In the genomic region with DNA sequence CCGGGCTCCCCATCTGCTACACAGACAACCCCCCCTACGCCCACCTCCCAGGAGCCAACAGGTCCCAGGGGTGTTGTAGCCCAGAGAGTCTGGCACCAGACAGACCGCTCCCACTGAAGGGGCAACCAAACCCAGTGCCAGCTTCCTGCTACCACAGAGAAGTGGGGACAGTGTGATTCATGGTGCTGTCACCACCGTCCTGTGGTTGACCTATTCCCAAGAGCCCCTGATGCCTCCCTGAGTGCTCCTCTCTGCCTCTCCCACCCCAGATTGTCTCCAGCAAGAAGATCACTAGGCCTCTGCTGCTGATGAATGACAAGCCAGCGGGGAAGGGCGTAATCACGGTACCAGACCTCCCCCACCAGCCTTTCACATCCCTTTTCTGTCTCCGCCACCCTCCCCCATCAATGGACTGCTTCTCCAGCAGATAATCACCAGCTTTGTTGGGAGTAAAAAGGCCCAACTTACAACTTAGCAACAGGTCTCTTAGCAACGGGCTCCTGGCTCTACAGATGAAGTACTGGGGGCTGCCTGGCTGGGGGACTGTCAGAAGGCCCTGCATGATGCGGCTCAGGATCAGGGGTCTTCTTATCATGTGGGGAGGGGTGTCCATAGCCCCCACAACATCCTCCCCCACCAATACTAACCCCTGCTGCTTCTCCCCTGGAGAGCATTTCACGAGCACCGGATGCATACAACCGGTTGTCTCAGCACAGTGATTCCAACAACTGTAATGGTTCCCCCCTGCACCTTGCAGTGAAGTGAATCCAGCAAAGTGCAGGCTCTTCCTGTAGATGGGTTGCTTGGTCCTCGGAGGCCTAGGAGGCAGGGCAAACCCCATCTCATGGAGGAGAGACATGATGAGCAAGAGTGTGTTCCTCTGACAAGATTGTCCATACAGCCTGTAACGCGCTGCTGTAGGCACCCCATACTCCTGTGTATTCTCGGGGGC, we compare ENCODE assay signal across 7 mouse cellular contexts. TPM values are rescaled to one million over a fixed set of nuclear protein-coding genes. Genes with fewer than 3 reads are reported as not detected.
DNase-seq lines count a peak whose midpoint lies in the region; ATAC-seq and TF ChIP-seq lines count a peak whose summit lies in the region.

No protein-coding gene starts in this region.

- peaks cover 13% of the 10 kb centered on the region for H3K4me1 ChIP-seq in hindbrain, postnatal 0 days (ENCODE audit: insufficient read depth, low read length)
- peaks cover 30% of the 10 kb centered on the region for H3K4me1 ChIP-seq in midbrain, embryonic 11.5 days (ENCODE audit: control insufficient read depth, insufficient read depth, low read length)

- H3K4me2 ChIP-seq in hindbrain, postnatal 0 days (ENCODE audit: low read depth, low read length): no peak overlapping the region
- H3K4me2 ChIP-seq in midbrain, embryonic 11.5 days: peak overlapping the region; percentile 26; the same call in 1 of the 2 replicates

- ATAC-seq in hindbrain, postnatal 0 days: peak; percentile 91
- ATAC-seq in midbrain, embryonic 11.5 days (ENCODE audit: low FRiP score): peak; percentile 90

- H3K36me3 ChIP-seq in hindbrain, postnatal 0 days (ENCODE audit: insufficient read depth, low read length): no peaks in the 10 kb centered on the region
- no peaks in the 10 kb centered on the region for H3K36me3 ChIP-seq in midbrain, embryonic 11.5 days (ENCODE audit: control insufficient read depth, insufficient read depth, low read length)

- no peak overlapping the region for H3K4me3 ChIP-seq in hindbrain, postnatal 0 days (ENCODE audit: low read length)
- no peak overlapping the region for H3K4me3 ChIP-seq in midbrain, embryonic 11.5 days (ENCODE audit: low read depth, low read length)

- WGBS in hindbrain, postnatal 0 days: 25% methylated on average over 17 of the region's 17 CpGs
- WGBS in midbrain, embryonic 11.5 days: 28% methylated on average over 17 of the region's 17 CpGs

- no peaks in the 10 kb centered on the region for H3K27me3 ChIP-seq in hindbrain, postnatal 0 days (ENCODE audit: insufficient read depth, low read length)
- peaks cover 3% of the 10 kb centered on the region; the same call in 1 of the 2 replicates for H3K27me3 ChIP-seq in midbrain, embryonic 11.5 days (ENCODE audit: control insufficient read depth, insufficient read depth, low read length)

- no peak for TF ChIP-seq CTCF in hindbrain, postnatal 0 days (IDR thresholded peaks at IDR 0.05; ENCODE audit: low read depth)

- peak overlapping the region; percentile 85 for H3K27ac ChIP-seq in hindbrain, postnatal 0 days
- H3K27ac ChIP-seq in midbrain, embryonic 11.5 days (ENCODE audit: low read depth, low read length): peak overlapping the region; percentile 74

- H3K9me3 ChIP-seq in hindbrain, postnatal 0 days (ENCODE audit: low read length): no peaks in the 10 kb centered on the region
- no peaks in the 10 kb centered on the region for H3K9me3 ChIP-seq in midbrain, embryonic 11.5 days (ENCODE audit: control insufficient read depth, low read length)

- H3K9ac ChIP-seq in hindbrain, postnatal 0 days (replicated peaks; ENCODE audit: low read length): no peak overlapping the region; the same call in 1 of the 2 replicates
- H3K9ac ChIP-seq in midbrain, embryonic 11.5 days (ENCODE audit: low read length): peak overlapping the region; percentile 33; the same call in 1 of the 2 replicates

- DNase-seq in Muller cell, postnatal 12 days (ENCODE audit: inconsistent ontology term): peak; percentile 58
- DNase-seq in embryo, embryonic 9.5 days (ENCODE audit: extremely low spot score): peak; percentile 79
- DNase-seq in hindbrain, postnatal 0 days (ENCODE audit: low spot score): peak; percentile 91
- DNase-seq in midbrain, embryonic 11.5 days (ENCODE audit: low spot score, missing footprints): peak; percentile 94
- DNase-seq in right cerebral cortex, postnatal 4 days: peak; percentile 68
- no peak for DNase-seq in urinary bladder, postnatal 14 days (ENCODE audit: low spot score)
- no peak for DNase-seq in ovary, postnatal 14 days (ENCODE audit: low spot score)

RNA-seq across cellular contexts. Expression of a gene that starts 19.0 kb away (rescaled TPM):
- 45.5 and 57.8 TPM in 2 replicates for total RNA-seq in hindbrain, postnatal 0 days (2014; rRNA removed)
- 33.6 and 39.3 TPM in 2 replicates for polyA plus RNA-seq in hindbrain, postnatal 0 days (2015; fragmentation: Nextera tagmentation; extraction: Ambion mirVana)
- 11.1 and 12.4 TPM in 2 replicates for polyA plus RNA-seq in midbrain, embryonic 11.5 days (2014; fragmentation: Nextera tagmentation; extraction: Ambion mirVana)

RNA-seq across cellular contexts. Expression of a gene that starts 50.0 kb away (rescaled TPM):
- 29.6 and 36.1 TPM in 2 replicates for total RNA-seq in hindbrain, postnatal 0 days (2014; rRNA removed)
- 31.4 and 34.1 TPM in 2 replicates for polyA plus RNA-seq in hindbrain, postnatal 0 days (2015; fragmentation: Nextera tagmentation; extraction: Ambion mirVana)
- 50.7 and 51.9 TPM in 2 replicates for polyA plus RNA-seq in midbrain, embryonic 11.5 days (2014; fragmentation: Nextera tagmentation; extraction: Ambion mirVana)

RNA-seq across cellular contexts. Expression of a gene that starts 50.0 kb away (rescaled TPM):
- total RNA-seq in hindbrain, postnatal 0 days (2014; rRNA removed): 24.4 and 32.7 TPM in 2 replicates
- polyA plus RNA-seq in hindbrain, postnatal 0 days (2015; fragmentation: Nextera tagmentation; extraction: Ambion mirVana): 64.6 and 66.9 TPM in 2 replicates
- polyA plus RNA-seq in midbrain, embryonic 11.5 days (2014; fragmentation: Nextera tagmentation; extraction: Ambion mirVana): 107 and 127 TPM in 2 replicates

Comparison
In these comparisons a context has a peak if more than half of its experiments do, and no peak if none do; other contexts are left out.
1. DNase-seq: peak in Muller cell, postnatal 12 days (single experiment), embryo, embryonic 9.5 days (single experiment), hindbrain, postnatal 0 days (single experiment), midbrain, embryonic 11.5 days (single experiment) and right cerebral cortex, postnatal 4 days (single experiment); none in urinary bladder, postnatal 14 days (single experiment) and ovary, postnatal 14 days (single experiment).